Mouse (Mus musculus) Patski (cell line): ENCODE measurements around the gene Ccdc82. TPM values are rescaled to one million over a fixed set of nuclear protein-coding genes. Genes with fewer than 3 reads are reported as not detected.

Experiments
- ATAC-seq: fragments of 100-300 bp; one replicate; pipeline ENCODE4 v1.8.0; 2021
- CTCF ChIA-PET: fragments of 350-600 bp; sonication (Branson Sonifier 250); formaldehyde crosslinking; loops from one replicate; lab custom pipeline; 2022; ENCODE audit warnings: inconsistent platforms; lab: Charles Lee
- POLR2A ChIA-PET: fragments of 350-600 bp; sonication (Branson Sonifier 250); formaldehyde crosslinking; loops from one replicate; lab custom pipeline; 2022; ENCODE audit warnings: antibody characterized with exemption, inconsistent platforms; lab: Charles Lee
- DNase-seq: peaks from one replicate; pipeline ENCODE4 v3.0.0-alpha.2; 2011; ENCODE audit warnings: low read depth, low spot score
- H3K27me3 ChIP-seq: fragments of 371-371 bp; one replicate; pipeline ENCODE4 v1.5.1; 2021
- CTCF ChIP-seq: fragments of 100-300 bp; IDR thresholded peaks from one replicate; pipeline ENCODE4 v1.5.1; 2021
- in situ Hi-C: fragments of 300-500 bp; cut with MboI; formaldehyde crosslinking; loops from 3 replicates; pipeline ENCODE4 v1.11.1; 2018; ENCODE audit warnings: low pct_unique_long_range_greater_than_20kb, mixed read lengths
- polyA plus RNA-seq: library from polyadenylated mRNA; unstranded; gene quantifications from one replicate; pipeline ENCODE4 v1.2.3, GENCODE M21; 2021

Gene Ccdc82
- polyA plus RNA-seq, 1 experiment from 2014 or later = 11.8 TPM

DNA sequence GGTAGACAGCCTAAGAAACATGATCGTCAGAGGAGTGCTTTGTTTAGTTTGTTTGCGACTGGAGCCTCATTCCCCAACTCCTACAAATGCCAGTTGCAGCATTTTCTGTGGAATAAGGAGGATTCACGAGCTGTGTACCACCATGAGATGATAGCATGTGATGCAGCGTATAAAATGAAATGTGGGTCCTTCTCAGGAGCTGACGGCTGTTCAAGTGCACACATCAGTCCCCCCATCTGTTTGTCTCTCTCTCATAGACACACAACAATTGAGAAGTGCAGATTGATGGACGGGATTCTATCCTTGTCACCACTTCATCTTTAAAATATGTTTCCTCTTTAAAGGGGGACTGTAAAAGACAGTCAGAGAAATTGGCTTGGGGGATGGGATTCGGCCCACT, 63.1 kb downstream of the Ccdc82 start:
- CTCF ChIA-PET = interaction anchor here (1.7 to 2.0 kb wide), 2 partner anchors 10 to 13 kb away, joined by 5 to 8 read pairs; partner anchors contain the start of gene Maml2
- no peak for ATAC-seq

DNA sequence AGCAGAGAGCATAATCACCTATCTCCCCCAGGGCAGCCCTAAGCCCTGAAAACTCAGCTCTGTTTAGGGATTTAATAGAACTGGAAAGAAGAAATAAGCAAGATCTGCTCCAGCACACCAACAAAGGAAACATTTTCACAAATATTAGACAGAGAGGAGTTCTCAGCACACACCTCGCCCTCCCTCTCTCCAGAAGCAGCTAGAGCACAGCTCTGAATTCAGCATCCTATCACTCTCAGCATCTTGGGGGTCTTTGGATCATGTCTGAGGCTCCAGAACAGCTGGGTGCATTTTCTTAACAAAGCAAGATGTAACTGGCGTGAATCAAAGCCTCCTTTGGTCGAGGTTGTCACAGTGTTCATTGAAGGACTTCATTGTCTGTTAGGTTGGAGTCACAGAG, 63.5 kb downstream of the Ccdc82 start:
- no peaks in the 10 kb centered on the region for H3K27me3 ChIP-seq
- DNase-seq (no peak), ATAC-seq (no peak)
- no peak for TF ChIP-seq CTCF
- in situ Hi-C loops = no loop called here
- ChIA-PET POLR2A (no interaction called here), CTCF (interaction anchor here (1.7 to 2.0 kb wide), 2 partner anchors 10 to 13 kb away, joined by 5 to 8 read pairs; partner anchors contain the start of gene Maml2)

More for the DNA sequence above, 63.1 kb downstream of the Ccdc82 start:
- POLR2A ChIA-PET = no interaction called here
- H3K27me3 ChIP-seq = no peaks in the 10 kb centered on the region
- in situ Hi-C loops = no loop called here
- TF ChIP-seq CTCF = no peak
- DNase-seq = no peak

DNA sequence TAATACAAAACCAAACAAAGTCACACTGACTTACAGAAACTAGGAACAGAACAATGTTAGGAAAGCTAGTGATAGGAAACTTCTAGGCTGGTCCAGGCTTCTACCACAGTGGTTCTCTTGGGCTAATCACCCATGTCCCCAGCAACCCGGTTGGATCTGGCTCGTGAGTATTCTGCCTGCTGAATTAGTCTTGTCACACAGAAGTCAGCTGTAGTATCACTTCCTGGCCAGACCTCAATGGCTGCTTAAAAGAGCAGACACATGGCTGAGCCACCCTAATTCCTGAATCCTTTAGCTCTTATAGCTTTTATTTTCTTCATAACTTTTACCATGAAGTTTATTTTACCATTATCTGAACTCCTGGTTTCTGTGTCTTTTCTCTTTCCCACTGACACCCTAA, 64.3 kb downstream of the Ccdc82 start:
- TF ChIP-seq CTCF = no peak
- no peak for ATAC-seq
- in situ Hi-C loops = no loop called here
- no peak for DNase-seq
- ChIA-PET CTCF (interaction anchor here (1.7 to 2.0 kb wide), 2 partner anchors 9 to 14 kb away, joined by 5 to 8 read pairs; partner anchors contain the start of gene Maml2), POLR2A (no interaction called here)
- no peaks in the 10 kb centered on the region for H3K27me3 ChIP-seq

DNA sequence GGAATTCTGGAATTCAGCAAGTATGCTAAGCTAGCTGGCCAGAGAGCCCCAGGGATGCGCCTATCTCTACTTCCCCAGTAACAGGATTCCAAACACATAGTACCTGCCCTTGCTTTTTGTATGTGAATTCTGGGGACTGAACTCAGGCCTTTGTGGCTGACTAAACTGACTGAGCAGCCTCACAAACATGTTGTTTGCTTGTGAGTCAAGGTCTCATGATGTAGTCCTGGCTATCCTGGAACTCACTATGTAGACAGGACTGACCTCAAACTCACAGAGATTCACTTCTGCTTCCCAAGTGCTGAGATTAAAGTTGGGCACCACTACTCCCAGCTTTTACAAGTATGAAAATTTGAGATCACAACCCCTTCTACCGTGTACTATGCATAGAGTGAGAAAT, 67.2 kb downstream of the Ccdc82 start:
- in situ Hi-C loops = no loop called here
- ATAC-seq = no peak
- CTCF ChIA-PET = interaction anchor here (0.7 to 0.9 kb wide), 2 partner anchors 10 to 130 kb away, joined by 3 read pairs; no protein-coding TSS in a partner anchor
- no peaks in the 10 kb centered on the region for H3K27me3 ChIP-seq
- POLR2A ChIA-PET = interaction anchor here (0.9 kb wide), 1 partner anchor 10 kb away, joined by 4 read pairs; no protein-coding TSS in a partner anchor
- no peak for DNase-seq
- TF ChIP-seq CTCF = no peak

DNA sequence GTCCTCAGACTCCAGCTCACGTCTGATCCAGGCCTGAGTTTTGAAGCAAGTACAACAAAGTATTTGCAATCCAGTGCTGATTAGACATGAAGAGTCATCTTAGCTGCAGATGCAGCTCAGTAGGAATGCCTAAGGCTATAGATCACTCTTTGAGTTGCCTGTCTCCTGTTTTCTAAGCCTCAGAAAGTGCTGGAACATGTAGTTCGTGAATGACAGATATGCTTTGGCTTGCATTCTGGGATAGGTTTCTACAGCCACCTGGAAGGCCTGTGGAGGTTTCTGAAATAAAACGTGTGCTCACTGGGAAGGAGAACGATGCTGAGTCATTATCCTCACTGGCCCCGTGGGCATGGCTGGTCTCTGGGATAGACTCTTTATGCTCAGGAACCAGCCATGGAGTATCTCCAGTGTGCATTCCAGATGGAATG, 67.8 kb downstream of the Ccdc82 start:
- no peak for TF ChIP-seq CTCF
- ChIA-PET POLR2A (no interaction called here), CTCF (interaction anchor here (0.7 to 1.3 kb wide), 3 partner anchors 11 to 173 kb away, joined by 3 read pairs; no protein-coding TSS in a partner anchor)
- no peak for DNase-seq
- no peaks in the 10 kb centered on the region for H3K27me3 ChIP-seq
- peak; percentile 63 for ATAC-seq
- in situ Hi-C loops = no loop called here

DNA sequence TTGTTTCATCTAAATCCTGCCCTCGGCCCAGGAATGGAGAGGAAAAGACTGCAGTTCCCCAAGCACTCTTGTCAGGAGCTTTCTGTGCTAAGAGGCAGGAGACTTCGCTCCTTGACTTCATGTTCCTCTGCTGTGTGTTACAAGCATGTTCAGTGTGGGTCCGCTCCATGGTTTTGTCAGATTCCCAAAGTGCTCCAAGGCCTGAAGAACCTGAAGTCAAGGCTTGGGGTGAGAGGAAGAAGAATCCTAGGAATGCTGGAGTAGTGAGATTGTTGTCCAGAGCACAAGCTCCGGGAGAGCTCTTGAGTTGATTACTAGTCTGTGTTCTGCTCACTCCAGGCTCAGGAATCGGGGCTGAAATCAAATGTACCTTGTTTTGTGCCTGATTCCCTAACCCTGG, 68.6 kb downstream of the Ccdc82 start:
- no peaks in the 10 kb centered on the region for H3K27me3 ChIP-seq
- POLR2A ChIA-PET = no interaction called here
- TF ChIP-seq CTCF = no peak
- DNase-seq = no peak
- in situ Hi-C loops = no loop called here
- no peak for ATAC-seq
- CTCF ChIA-PET = interaction anchor here (1.2 to 1.3 kb wide), 2 partner anchors 12 to 172 kb away, joined by 3 to 4 read pairs; no protein-coding TSS in a partner anchor

DNA sequence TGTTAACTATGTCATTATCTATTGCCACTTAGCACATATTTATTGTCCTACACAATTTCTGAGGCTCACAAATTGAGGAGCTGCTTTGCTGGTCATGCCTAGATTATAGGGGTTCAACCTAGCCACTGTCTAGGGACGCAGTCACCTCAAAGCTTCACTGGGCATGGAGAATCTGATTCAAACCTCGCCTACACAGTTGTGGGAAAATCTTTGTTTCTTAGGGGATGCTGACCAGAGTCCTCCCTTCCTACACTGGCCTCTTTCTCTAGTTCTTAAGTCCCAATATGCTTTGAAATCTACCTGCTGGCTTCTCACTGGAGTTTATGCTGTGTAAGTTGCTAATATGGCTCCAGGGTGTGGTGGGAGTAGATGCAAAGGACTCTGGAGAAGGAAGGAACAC, 72.8 kb downstream of the Ccdc82 start:
- DNase-seq (no peak), ATAC-seq (no peak)
- CTCF ChIA-PET = interaction anchor here (1.1 to 3.0 kb wide), 4 partner anchors 9 to 206 kb away, joined by 3 to 8 read pairs (median 6); partner anchors contain the start of gene Maml2
- in situ Hi-C loops = no loop called here
- H3K27me3 ChIP-seq = no peaks in the 10 kb centered on the region
- POLR2A ChIA-PET = no interaction called here
- TF ChIP-seq CTCF = no peak

DNA sequence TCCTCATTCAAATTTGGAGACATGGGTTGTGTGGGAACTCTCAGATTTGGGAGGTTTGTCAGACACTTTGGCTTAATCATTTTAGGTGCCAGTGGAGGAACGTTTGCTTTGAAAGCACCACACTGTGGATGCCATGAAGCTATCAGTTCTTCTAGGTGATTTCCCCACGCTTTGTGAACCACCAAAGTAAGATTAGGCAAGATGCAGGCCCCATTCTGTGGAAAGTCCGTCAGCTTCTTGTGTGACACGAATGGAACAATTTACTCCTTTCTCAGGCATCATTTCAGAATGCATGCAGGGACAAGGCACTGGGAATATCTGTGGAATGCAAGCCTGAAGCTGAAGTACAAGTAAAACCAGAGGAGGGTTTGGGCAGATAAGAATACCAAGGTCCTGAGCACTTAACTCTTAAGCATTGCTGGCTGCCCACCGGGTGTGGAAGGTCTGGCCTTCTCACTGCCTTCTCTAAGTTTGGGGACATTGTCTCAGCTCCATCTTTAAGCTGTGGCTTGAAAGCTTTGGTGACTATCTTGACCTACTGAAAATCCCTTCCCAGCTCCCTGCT, 74.1 kb downstream of the Ccdc82 start:
- in situ Hi-C loops = no loop called here
- CTCF ChIA-PET = interaction anchor here (1.9 to 3.0 kb wide), 2 partner anchors 10 to 104 kb away, joined by 4 to 8 read pairs; no protein-coding TSS in a partner anchor
- no peaks in the 10 kb centered on the region for H3K27me3 ChIP-seq
- DNase-seq (no peak), ATAC-seq (no peak)
- POLR2A ChIA-PET = interaction anchor here (1.0 kb wide), 1 partner anchor 22 kb away, joined by 4 read pairs; no protein-coding TSS in a partner anchor
- TF ChIP-seq CTCF = no peak

DNA sequence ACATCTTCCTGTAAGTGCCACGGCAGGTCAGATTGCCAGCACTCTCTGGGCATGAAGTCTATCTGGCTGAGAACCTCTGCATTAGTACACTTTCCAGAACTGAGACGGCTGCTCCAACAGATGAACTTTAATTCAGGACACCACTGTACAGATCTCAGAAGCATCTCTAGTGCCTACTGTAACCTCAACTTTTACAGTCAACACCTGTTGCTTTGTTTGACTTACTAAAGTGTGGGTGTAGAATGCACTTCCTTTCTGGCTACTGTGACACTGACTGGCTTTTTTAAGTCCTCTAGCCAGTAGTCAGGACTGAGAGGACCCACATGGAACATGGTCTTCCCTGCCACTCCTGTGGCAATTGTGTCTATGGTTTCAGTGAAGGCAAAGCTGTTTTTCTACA, 76.3 kb downstream of the Ccdc82 start:
- CTCF ChIA-PET = interaction anchor here (1.4 kb wide), 1 partner anchor 25 kb away, joined by 3 read pairs; no protein-coding TSS in a partner anchor
- in situ Hi-C loops = no loop called here
- ATAC-seq (peak; percentile 26), DNase-seq (no peak)
- POLR2A ChIA-PET = no interaction called here
- TF ChIP-seq CTCF = no peak
- H3K27me3 ChIP-seq = no peaks in the 10 kb centered on the region

DNA sequence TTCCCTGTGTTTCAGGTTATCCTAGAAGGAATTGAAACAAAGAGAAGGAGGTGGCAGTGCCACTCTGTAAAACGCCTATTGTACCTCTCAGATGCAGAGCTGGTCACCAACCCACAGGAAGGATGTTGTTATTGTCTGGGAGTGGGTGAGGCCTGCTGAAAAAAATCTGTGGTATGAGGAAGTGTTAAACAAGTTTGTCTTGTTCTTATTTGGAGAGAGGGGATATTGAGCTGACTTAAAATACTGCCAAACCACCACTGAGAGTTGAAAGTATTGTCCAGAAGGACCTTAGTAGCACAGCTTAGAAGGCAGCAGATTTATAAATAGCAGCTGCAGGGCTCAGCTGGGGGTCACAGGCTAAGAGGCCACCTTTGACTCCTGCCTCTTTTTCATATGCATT, 76.9 kb downstream of the Ccdc82 start:
- peak; percentile 95 for ATAC-seq
- ChIA-PET POLR2A (no interaction called here), CTCF (interaction anchor here (1.4 kb wide), 1 partner anchor 25 kb away, joined by 3 read pairs; no protein-coding TSS in a partner anchor)
- DNase-seq = no peak
- TF ChIP-seq CTCF = no peak
- in situ Hi-C loops = no loop called here
- H3K27me3 ChIP-seq = no peaks in the 10 kb centered on the region

Other genes with a start within 250 kb of the Ccdc82 start
- 8.8 TPM for gene Jrkl, start 1.1 kb upstream of the Ccdc82 start, polyA plus RNA-seq
- 10.5 TPM for gene Maml2, start 51.0 kb downstream of the Ccdc82 start, polyA plus RNA-seq
- gene Gm17571, start 199.8 kb downstream of the Ccdc82 start, polyA plus RNA-seq = not detected